Mouse (Mus musculus) right cerebral cortex, postnatal 36 days (tissue): ENCODE data around the gene Tex35.

Experiments used
- DNase-seq, 2 experiments: peaks; one replicate each; pipeline ENCODE4 v3.0.0; 2022; ENCODE audit warnings: low spot score in 2 of 2, mixed read lengths in 1 of 2

Tex35 gene

DNA sequence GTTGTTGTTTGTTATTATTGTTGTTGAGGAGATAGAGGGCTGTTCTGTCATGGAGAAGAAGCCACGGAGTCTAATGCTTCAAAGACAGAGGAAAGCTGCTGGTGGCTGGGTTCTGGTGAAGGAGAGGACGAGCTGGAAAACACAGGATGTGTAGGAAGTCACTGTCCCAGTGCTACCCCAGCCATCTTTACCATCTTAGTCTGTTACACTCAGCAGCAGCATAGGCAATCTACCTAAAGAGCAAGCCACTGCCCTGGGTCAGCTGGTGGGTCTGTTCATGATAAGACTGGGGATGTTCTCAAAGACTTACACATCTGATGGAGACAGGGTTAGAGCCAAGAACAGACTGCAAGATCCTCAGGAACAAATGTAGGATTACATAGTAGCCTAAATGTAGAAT, 58.6 kb downstream of the Tex35 start:
- no peak for DNase-seq
